Mouse (Mus musculus): ENCODE results near the gene Csgalnact2. TPM values are rescaled to one million over a fixed set of nuclear protein-coding genes. Genes with fewer than 3 reads are reported as not detected.

Gene Csgalnact2
- polyA plus RNA-seq, 1 experiment from 2014 or later = 14.9 TPM

- no peak for DNase-seq (ENCODE audit: low spot score)
These were observed 62.7 kb downstream of the Csgalnact2 start for GRCm38 (mm10) chr6:118076256-118076655.

DNA sequence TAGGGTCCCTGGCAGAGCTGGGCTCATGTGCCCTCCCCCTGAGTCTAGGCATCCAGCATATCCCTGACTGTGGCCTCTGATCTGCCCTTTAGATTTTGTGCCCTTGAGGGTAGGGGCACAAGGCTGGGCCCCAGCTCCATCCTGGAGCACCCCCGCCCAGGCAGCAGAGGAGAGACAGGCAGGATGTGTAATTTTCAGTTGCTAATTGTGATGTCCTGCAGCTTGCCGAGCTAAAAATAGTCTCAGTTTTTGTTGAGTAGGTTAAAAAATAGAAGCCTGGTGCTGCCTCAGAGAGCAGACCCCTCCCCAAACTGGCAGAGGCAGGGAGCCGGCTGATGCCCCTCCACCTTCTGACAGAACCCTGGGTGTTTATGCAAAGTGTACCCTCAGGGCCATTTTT, 64.8 kb downstream of the Csgalnact2 start:
- no peak for DNase-seq (ENCODE audit: low spot score)

DNA sequence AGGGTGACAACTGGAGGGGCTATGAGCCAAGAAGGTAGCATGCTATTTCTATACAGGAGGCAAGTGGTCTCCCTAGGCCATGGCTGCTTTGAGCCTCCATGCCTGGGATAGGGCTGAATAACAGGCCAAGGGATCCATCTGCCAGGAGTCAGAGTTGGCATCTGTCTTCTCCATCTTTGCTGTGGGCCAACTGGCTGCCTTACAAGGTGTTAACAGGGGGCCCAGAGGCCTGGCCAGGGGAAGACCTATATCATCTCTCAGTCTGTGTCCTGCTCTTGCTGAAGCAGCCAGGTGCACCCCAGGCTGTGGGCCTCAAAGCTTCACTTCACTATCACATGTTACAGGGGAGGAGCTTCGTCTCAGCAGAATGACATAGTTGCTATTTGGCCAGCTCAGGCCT, 66.8 kb downstream of the Csgalnact2 start:
- DNase-seq (ENCODE audit: low spot score) = no peak

GRCm38 (mm10) chr6:118071416-118071815, 67.5 kb downstream of the Csgalnact2 start:
- DNase-seq (ENCODE audit: low spot score) = no peak

DNA sequence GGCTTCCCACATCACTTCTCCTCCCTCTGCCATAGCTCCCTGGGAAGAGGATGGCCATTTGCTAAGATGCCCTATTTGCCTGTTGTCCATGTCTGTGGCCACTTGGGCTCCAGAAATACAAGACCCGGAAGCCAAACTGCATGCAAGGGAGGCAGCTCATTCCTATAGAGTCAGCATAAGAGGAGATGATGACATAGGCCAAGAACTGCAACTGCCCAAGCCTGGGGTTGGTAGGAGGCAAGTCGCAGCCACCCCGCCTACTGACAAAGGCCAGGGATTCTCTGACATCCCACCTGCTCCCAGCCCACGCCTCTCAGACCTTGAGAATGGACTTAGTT, 68.0 kb downstream of the Csgalnact2 start:
- no peak for DNase-seq (ENCODE audit: low spot score)

DNA sequence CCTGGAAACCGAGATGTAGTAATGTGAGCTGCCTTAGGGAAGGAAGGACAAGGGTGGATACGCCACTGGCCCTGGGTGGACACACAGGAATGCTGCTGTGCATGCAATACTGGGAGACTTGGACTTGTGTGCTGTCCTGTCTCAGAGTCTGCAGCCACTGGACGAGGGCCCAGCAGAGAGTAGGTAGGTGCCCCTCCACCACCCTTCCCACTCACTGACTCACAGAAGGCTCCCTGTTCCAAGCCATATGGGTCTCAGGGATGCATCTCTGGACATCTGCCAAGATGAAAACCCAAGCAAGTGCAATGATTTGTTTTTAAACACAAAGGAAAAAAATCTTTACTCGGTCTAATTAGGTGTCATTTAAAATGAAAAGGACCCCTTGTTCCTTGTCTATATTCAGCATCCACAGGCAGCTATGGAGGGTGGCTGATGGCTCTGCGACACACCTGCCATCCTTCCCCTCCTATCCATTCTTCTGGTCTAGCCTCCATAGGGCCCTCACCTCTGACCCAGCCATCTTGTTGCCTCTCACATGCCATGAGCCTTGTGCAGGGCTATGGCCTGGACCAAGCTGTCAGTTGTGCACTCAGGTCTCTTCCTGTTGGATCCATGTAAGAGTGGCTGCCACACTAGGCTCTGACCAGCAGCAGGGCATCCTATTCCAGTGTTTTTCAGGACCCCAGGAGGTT, 68.5 kb downstream of the Csgalnact2 start:
- DNase-seq (ENCODE audit: low spot score) = no peak

DNA sequence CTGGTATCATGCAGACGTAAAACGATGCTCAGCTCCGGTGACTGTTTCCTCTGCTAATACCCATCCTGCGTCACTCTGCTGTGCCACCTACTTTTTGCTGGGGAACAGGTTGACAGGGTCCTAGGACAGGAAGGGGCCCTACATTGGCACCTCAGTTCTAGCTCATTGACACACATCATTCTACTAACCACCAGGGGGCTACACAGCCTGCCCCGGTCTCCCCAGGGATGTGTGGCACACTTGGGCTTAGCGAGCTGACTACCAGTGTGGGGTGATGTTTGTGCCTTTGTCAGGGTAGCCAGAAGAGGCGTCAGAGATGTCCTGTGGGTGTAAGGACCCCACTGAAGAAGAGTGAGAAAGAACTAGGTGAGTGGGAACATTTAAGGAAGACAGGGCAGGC, 71.2 kb downstream of the Csgalnact2 start:
- peak; percentile 23 for DNase-seq (ENCODE audit: low spot score)

GRCm38 (mm10) chr6:118066199-118067081, 72.5 kb downstream of the Csgalnact2 start:
- DNase-seq (ENCODE audit: low spot score) = no peak

GRCm38 (mm10) chr6:118065837-118066198, 73.1 kb downstream of the Csgalnact2 start:
- no peak for DNase-seq (ENCODE audit: low spot score)

DNA sequence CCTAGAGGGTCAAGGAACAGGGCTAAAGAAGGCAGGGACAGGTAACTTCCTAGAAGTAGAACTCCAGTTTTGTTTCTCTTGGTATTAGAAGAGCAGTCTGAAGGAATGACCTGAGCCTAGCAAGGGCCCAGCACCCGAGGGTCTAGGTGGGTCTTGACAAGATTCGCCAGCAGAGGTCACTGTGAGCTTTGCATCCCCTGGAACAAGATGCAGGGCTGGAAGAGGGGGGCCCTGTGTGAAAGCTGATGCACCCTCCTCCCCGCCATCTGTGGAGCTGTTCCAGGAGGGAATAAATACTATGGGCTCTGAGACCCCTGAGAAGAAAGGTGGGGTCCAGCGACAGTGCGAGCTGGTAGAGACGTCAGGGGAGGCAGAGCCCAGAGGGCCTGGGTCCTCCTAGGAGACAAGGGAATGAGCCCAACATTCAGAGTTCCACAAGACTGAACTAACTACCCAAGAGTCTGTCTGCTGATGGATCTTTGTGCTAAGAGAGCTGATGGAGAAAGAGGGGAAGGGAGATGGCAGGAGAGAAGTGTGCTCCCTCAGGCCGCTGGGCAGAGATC, 73.9 kb downstream of the Csgalnact2 start:
- DNase-seq (ENCODE audit: low spot score) = peak; percentile 50

DNA sequence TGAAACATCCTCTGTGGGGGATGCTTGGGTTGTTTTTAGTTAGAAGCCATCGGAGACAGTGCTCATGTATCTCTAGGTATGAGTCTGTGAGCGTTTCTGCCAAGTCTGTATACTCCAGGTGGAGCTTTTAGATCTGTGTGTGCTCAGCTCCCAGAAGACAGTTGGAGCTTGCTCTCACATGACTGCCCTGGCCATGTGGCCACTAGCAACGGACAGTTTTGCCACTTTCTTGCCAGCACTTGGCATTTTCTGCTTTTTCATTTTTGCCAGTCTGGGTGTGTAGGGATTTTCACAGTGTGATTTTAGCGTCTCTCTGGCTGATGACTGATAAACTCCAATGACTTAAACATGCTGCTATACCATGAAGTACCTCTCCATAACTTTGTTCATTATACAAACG, 75.7 kb downstream of the Csgalnact2 start:
- no peak for DNase-seq (ENCODE audit: low spot score)

- no peak for DNase-seq (ENCODE audit: low spot score)
These were observed 77.7 kb downstream of the Csgalnact2 start for GRCm38 (mm10) chr6:118061266-118061665.

Small RNAs within 50 kb of the gene (microRNA-seq; reads per million reads assigned to microRNA genes)
- not detected for gene Mir7044 (ENCODE audit: borderline number of aligned reads)

Other genes starting within 250 kb of the Csgalnact2 start
- 1,040 and 1,096 TPM in 2 replicates for gene Hnrnpf, start 238.8 kb downstream of the Csgalnact2 start, polyA plus RNA-seq (2015; fragmentation: Nextera tagmentation; extraction: Ambion mirVana)
- 2.3 TPM in 2 replicates for gene Fxyd4, start 201.4 kb downstream of the Csgalnact2 start, polyA plus RNA-seq (2015; fragmentation: Nextera tagmentation; extraction: Ambion mirVana)
- gene Rasgef1a, start 127.7 kb downstream of the Csgalnact2 start, polyA plus RNA-seq (2015; fragmentation: Nextera tagmentation; extraction: Ambion mirVana) = 0.18 and 0.39 TPM in 2 replicates
- 0.23 and 0.26 TPM in 2 replicates for gene Ret, start 58.6 kb upstream of the Csgalnact2 start, polyA plus RNA-seq (2015; fragmentation: Nextera tagmentation; extraction: Ambion mirVana)